38 mouse cellular contexts compared by ENCODE assay signal in genomic region chr11:59639957-59640643, GRCm38 (mm10). TPM values are rescaled to one million over a fixed set of nuclear protein-coding genes. Genes with fewer than 3 reads are reported as not detected.
DNase-seq lines count a peak whose midpoint lies in the region; ATAC-seq and TF ChIP-seq lines count a peak whose summit lies in the region.
"Had no signal": no experiment of that assay in that cellular context is flagged by ENCODE, and none has a peak within 500 bp of the region (broad histone marks: within the 10 kb centered on the region; RNA-seq: fewer than 3 reads in every experiment).

No protein-coding gene starts in this region.

- WGBS in embryonic facial prominence, embryonic 13.5 days: 49% methylated on average over 4 of the region's 4 CpGs
- WGBS in embryonic facial prominence, embryonic 10.5 days: 78% methylated on average over 4 of the region's 4 CpGs
- WGBS in liver, postnatal 0 days (ENCODE audit: insufficient replicate concordance): 59% methylated on average over 4 of the region's 4 CpGs
- WGBS in stomach, embryonic 15.5 days: 60% methylated on average over 4 of the region's 4 CpGs

- DNase-seq in embryonic facial prominence, embryonic 10.5 days (ENCODE audit: low spot score): no peak
- peak; percentile 53 for DNase-seq in liver, postnatal 0 days
- DNase-seq in liver: no peak
- DNase-seq in Muller cell, postnatal 12 days (ENCODE audit: inconsistent ontology term): peak; percentile 23
- DNase-seq: adrenal gland, adult 2 months; adrenal gland, postnatal 36 days; cerebellum, adult 18-20 months; gastrocnemius, adult 2 months; gastrocnemius, postnatal 36 days; heart, adult 18-20 months; heart, postnatal 36 days; kidney, adult 11 months; kidney, postnatal 25 days; right cerebral cortex, adult 18-20 months; spleen, adult 18-20 months; thymus, adult 2 months; thymus, postnatal 36 days had no signal

- ATAC-seq in embryonic facial prominence, embryonic 13.5 days (ENCODE audit: insufficient number of reproducible peaks, insufficient read depth, low FRiP score, low TSS enrichment, low read depth): no peak
- ATAC-seq in liver, postnatal 0 days: peak; percentile 90
- ATAC-seq in stomach, embryonic 15.5 days (ENCODE audit: insufficient read depth, low FRiP score, low read depth): 0 out of 2 replicates have a peak, but pooled peaks have one; percentile 14
- no peak for ATAC-seq in erythroid progenitor cell, adult 5-6 weeks (replicated peaks; ENCODE audit: low FRiP score, poor library complexity, severe bottlenecking)
- no peak for ATAC-seq in frontal cortex, adult (ENCODE audit: low TSS enrichment)
- ATAC-seq: forebrain, embryonic 14.5 days; midbrain, embryonic 15.5 days had no signal

- H3K9ac ChIP-seq in embryonic facial prominence, embryonic 13.5 days: no peak overlapping the region
- H3K9ac ChIP-seq in liver, postnatal 0 days (replicated peaks): no peak overlapping the region
- H3K9ac ChIP-seq in stomach, embryonic 15.5 days: no peak overlapping the region
- H3K9ac ChIP-seq: embryonic facial prominence, embryonic 15.5 days; hindbrain, embryonic 12.5 days; kidney, embryonic 15.5 days; midbrain, embryonic 15.5 days; neural tube, embryonic 12.5 days had no signal

- no peak overlapping the region for H3K4me3 ChIP-seq in embryonic facial prominence, embryonic 13.5 days
- no peak overlapping the region for H3K4me3 ChIP-seq in embryonic facial prominence, embryonic 10.5 days
- H3K4me3 ChIP-seq in liver, postnatal 0 days (ENCODE audit: low read depth, low read length): no peak overlapping the region
- H3K4me3 ChIP-seq in stomach, embryonic 15.5 days (replicated peaks): no peak overlapping the region
- H3K4me3 ChIP-seq: embryonic facial prominence, embryonic 15.5 days; gastrocnemius, adult 2 months; hindbrain, embryonic 12.5 days; kidney, embryonic 15.5 days; midbrain, embryonic 10.5 days; midbrain, embryonic 15.5 days; neural tube, embryonic 12.5 days had no signal

- H3K4me1 ChIP-seq in embryonic facial prominence, embryonic 13.5 days: peaks cover 23% of the 10 kb centered on the region
- H3K4me1 ChIP-seq in embryonic facial prominence, embryonic 10.5 days: 0 out of 2 replicates have a peak, but pooled peaks cover 2% of the 10 kb centered on the region
- peaks cover 8% of the 10 kb centered on the region for H3K4me1 ChIP-seq in liver, postnatal 0 days (ENCODE audit: insufficient read depth)
- peaks cover 13% of the 10 kb centered on the region; the same call in 1 of the 2 replicates for H3K4me1 ChIP-seq in stomach, embryonic 15.5 days
- H3K4me1 ChIP-seq: hindbrain, embryonic 12.5 days; kidney, embryonic 15.5 days; midbrain, embryonic 10.5 days; midbrain, embryonic 15.5 days; neural tube, embryonic 12.5 days had no signal

- H3K27ac ChIP-seq in embryonic facial prominence, embryonic 13.5 days: no peak overlapping the region
- no peak overlapping the region for H3K27ac ChIP-seq in embryonic facial prominence, embryonic 10.5 days (replicated peaks)
- no peak overlapping the region for H3K27ac ChIP-seq in liver, postnatal 0 days (ENCODE audit: low read depth)
- H3K27ac ChIP-seq in stomach, embryonic 15.5 days: no peak overlapping the region
- H3K27ac ChIP-seq: embryonic facial prominence, embryonic 15.5 days; gastrocnemius, adult 2 months; hindbrain, embryonic 12.5 days; kidney, embryonic 15.5 days; midbrain, embryonic 10.5 days; midbrain, embryonic 15.5 days; neural tube, embryonic 12.5 days had no signal

- H3K9me3 ChIP-seq in embryonic facial prominence, embryonic 13.5 days: no peaks in the 10 kb centered on the region
- H3K9me3 ChIP-seq in embryonic facial prominence, embryonic 10.5 days: no peaks in the 10 kb centered on the region
- no peaks in the 10 kb centered on the region for H3K9me3 ChIP-seq in liver, postnatal 0 days (ENCODE audit: low read length)
- H3K9me3 ChIP-seq in stomach, embryonic 15.5 days: no peaks in the 10 kb centered on the region
- H3K9me3 ChIP-seq: embryonic facial prominence, embryonic 15.5 days; hindbrain, embryonic 12.5 days; kidney, embryonic 15.5 days; midbrain, embryonic 10.5 days; midbrain, embryonic 15.5 days; neural tube, embryonic 12.5 days had no signal

- H3K27me3 ChIP-seq in embryonic facial prominence, embryonic 13.5 days: 0 out of 2 replicates have a peak, but pooled peaks cover 5% of the 10 kb centered on the region
- H3K27me3 ChIP-seq in embryonic facial prominence, embryonic 10.5 days (replicated peaks; ENCODE audit: low read depth, poor library complexity, severe bottlenecking): no peaks in the 10 kb centered on the region; the same call in 1 of the 2 replicates
- H3K27me3 ChIP-seq in liver, postnatal 0 days (ENCODE audit: insufficient read depth, low read length): no peaks in the 10 kb centered on the region
- H3K27me3 ChIP-seq in stomach, embryonic 15.5 days (replicated peaks): no peaks in the 10 kb centered on the region
- H3K27me3 ChIP-seq: embryonic facial prominence, embryonic 15.5 days; hindbrain, embryonic 12.5 days; kidney, embryonic 15.5 days; midbrain, embryonic 15.5 days; neural tube, embryonic 12.5 days had no signal

- H3K4me2 ChIP-seq in embryonic facial prominence, embryonic 13.5 days: peak overlapping the region; percentile 5; the same call in 1 of the 2 replicates
- H3K4me2 ChIP-seq in liver, postnatal 0 days (ENCODE audit: low read depth, low read length): no peak overlapping the region
- H3K4me2 ChIP-seq in stomach, embryonic 15.5 days: no peak overlapping the region
- H3K4me2 ChIP-seq: embryonic facial prominence, embryonic 15.5 days; heart, embryonic 11.5 days; hindbrain, embryonic 12.5 days; kidney, embryonic 15.5 days; midbrain, embryonic 15.5 days; neural tube, embryonic 12.5 days had no signal

- TF ChIP-seq CTCF in liver, postnatal 0 days (IDR thresholded peaks at IDR 0.05; ENCODE audit: low read depth): no peak

- no peak for TF ChIP-seq EP300 in liver, postnatal 0 days (IDR thresholded peaks at IDR 0.05; ENCODE audit: low read depth)

- no peaks in the 10 kb centered on the region for H3K36me3 ChIP-seq in embryonic facial prominence, embryonic 13.5 days
- H3K36me3 ChIP-seq in embryonic facial prominence, embryonic 10.5 days (replicated peaks): no peaks in the 10 kb centered on the region
- H3K36me3 ChIP-seq in liver, postnatal 0 days (replicated peaks; ENCODE audit: insufficient read depth, low read length): no peaks in the 10 kb centered on the region
- H3K36me3 ChIP-seq in stomach, embryonic 15.5 days: no peaks in the 10 kb centered on the region
- H3K36me3 ChIP-seq: embryonic facial prominence, embryonic 15.5 days; hindbrain, embryonic 12.5 days; kidney, embryonic 15.5 days; midbrain, embryonic 10.5 days; midbrain, embryonic 15.5 days; neural tube, embryonic 12.5 days had no signal

RNA-seq across cellular contexts. Expression of gene Mprip, which starts 21.0 kb away (rescaled TPM):
- 39.7 and 40.0 TPM in 2 replicates for polyA plus RNA-seq in embryonic facial prominence, embryonic 13.5 days (2015; fragmentation: Nextera tagmentation; extraction: Ambion mirVana)
- 40.8 and 49.9 TPM in 2 replicates for polyA plus RNA-seq in embryonic facial prominence, embryonic 10.5 days (2016; fragmentation: Nextera tagmentation; extraction: Ambion mirVana)
- polyA plus RNA-seq in liver, postnatal 0 days (2015; fragmentation: Nextera tagmentation; extraction: Ambion mirVana): 14.2 and 14.3 TPM in 2 replicates
- 75.3 and 78.2 TPM in 2 replicates for polyA plus RNA-seq in stomach, embryonic 15.5 days (2015; fragmentation: Nextera tagmentation; extraction: Ambion mirVana)
- 21.4 and 38.2 TPM in 2 replicates for total RNA-seq in erythroid progenitor cell, adult 5-6 weeks (2015; ENCODE audit: low replicate concordance)
- 20.7 and 44.4 TPM in 2 replicates for total RNA-seq in erythroid progenitor cell, adult 5-6 weeks (2017; ENCODE audit: low replicate concordance)

RNA-seq across cellular contexts. Expression of gene Olfr223, which starts 47.0 kb away (rescaled TPM):
- polyA plus RNA-seq in embryonic facial prominence, embryonic 13.5 days (2015; fragmentation: Nextera tagmentation; extraction: Ambion mirVana): not detected in 2 replicates
- not detected in 2 replicates for polyA plus RNA-seq in embryonic facial prominence, embryonic 10.5 days (2016; fragmentation: Nextera tagmentation; extraction: Ambion mirVana)
- polyA plus RNA-seq in liver, postnatal 0 days (2015; fragmentation: Nextera tagmentation; extraction: Ambion mirVana): not detected in 2 replicates
- polyA plus RNA-seq in stomach, embryonic 15.5 days (2015; fragmentation: Nextera tagmentation; extraction: Ambion mirVana): not detected in 2 replicates
- not detected in 2 replicates for total RNA-seq in erythroid progenitor cell, adult 5-6 weeks (2015; ENCODE audit: low replicate concordance)
- not detected in 2 replicates for total RNA-seq in erythroid progenitor cell, adult 5-6 weeks (2017; ENCODE audit: low replicate concordance)
- total RNA-seq: adrenal gland, adult 2 months; adrenal gland, postnatal 36 days; common myeloid progenitor, adult 5-6 weeks; gastrocnemius, adult 2 months; gastrocnemius, postnatal 36 days; heart, adult 18-20 months; heart, postnatal 36 days; layer of hippocampus, adult 18-20 months; layer of hippocampus, postnatal 14 days; left cerebral cortex, adult 8-10 months; left cerebral cortex, postnatal 36 days; MEL had no signal
- polyA plus RNA-seq: adrenal gland, adult 2 months; brain, embryonic 14.5 days; embryonic facial prominence, embryonic 15.5 days; forebrain, embryonic 14.5 days; heart, embryonic 11.5 days; heart, embryonic 16.5 days; hindbrain, embryonic 12.5 days; kidney, embryonic 15.5 days; limb, embryonic 14.5 days; midbrain, embryonic 10.5 days; midbrain, embryonic 15.5 days; neural tube, embryonic 12.5 days; thymus, adult 2 months had no signal

Comparison
In these comparisons a context has a peak if more than half of its experiments do, and no peak if none do; other contexts are left out.
1. DNase-seq: peak in liver, postnatal 0 days (single experiment) and Muller cell, postnatal 12 days (single experiment); none in embryonic facial prominence, embryonic 10.5 days (single experiment) and liver (single experiment).
2. ATAC-seq: peak in liver, postnatal 0 days (single experiment) and stomach, embryonic 15.5 days (single experiment); none in embryonic facial prominence, embryonic 13.5 days (single experiment), erythroid progenitor cell, adult 5-6 weeks (single experiment) and frontal cortex, adult (single experiment).